Mouse (Mus musculus): ENCODE results near the gene Rrh. TPM values are rescaled to one million over a fixed set of nuclear protein-coding genes. Genes with fewer than 3 reads are reported as not detected.

Gene Rrh
- under 1 TPM; 0.40 to 0.77 TPM for total RNA-seq (2021)
- long read RNA-seq, experiment 1, result 0 reads
- long read RNA-seq, experiment 2, result 0 reads

- no peak for DNase-seq (ENCODE audit: low spot score in 2 of 2)
These were observed at the start of gene Rrh for GRCm38 (mm10) chr3:129822206-129822775. Rrh (minus strand) TSS chr3:129822587.

DNA sequence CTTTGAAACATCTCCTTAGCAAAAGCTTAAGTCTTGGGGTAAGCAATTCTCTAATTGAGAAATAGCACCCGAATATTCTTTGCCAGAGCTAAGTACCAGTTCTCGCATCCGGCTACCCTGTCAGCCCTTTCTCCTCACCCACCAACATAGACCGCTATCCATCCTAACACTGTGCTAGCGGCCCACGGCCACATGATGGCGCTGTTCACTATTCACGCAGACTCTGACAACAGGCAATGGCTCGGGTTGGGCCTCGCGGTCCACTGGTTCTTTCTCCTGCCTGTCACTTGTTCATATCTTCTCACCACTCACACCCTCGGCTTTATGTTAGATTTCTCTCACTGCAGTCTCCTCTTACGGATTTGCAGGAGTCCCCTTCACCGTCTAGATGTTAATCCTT is 41.3 kb upstream of the Rrh start:
- DNase-seq (ENCODE audit: low spot score in 2 of 2), result peak; percentile 17 to 39

DNA sequence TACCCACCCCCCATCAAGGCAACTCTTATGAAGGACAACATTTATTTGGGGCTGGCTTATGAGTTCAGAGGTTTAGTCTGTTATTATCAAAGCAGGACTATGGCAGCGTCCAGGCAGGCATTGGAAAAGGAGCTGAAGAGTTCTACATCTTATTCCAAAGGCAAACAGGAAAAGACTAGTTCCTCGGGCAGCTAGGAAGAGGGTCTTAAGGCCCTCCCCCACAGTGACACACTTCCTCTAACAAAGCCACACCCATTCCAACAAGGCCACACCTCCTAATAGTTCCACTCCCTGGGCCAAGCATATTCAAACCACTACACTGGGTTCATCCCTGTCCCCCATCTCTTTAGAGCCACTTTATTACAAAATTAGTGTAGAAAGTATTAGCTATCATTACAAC is 40.2 kb upstream of the Rrh start:
- no peak for DNase-seq (ENCODE audit: low spot score in 2 of 2)

DNA sequence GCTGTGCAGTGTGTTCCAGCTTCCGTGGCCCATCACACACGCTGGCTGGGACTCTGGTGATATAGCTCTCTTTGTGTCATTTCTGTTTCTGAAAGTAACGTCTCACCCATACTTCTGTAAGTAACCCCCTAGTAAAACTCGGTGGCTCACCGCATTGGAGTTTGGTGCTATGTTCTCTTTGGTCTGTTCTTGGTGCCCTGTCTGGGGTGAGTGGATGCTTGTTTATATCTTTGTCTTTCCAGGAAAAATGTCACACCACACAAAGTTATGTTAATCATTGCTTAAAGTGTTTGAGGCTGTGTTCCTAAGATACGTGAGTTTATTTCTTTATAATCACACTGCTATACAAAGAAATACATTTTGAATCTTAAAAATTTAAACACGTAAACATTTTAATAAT is 24.5 kb upstream of the Rrh start:
- no peak for DNase-seq (ENCODE audit: low spot score in 2 of 2)

GRCm38 (mm10) chr3:129845868-129846267 is 23.5 kb upstream of the Rrh start:
- DNase-seq (ENCODE audit: low spot score in 2 of 2), result no peak

- DNase-seq (ENCODE audit: low spot score in 2 of 2), result no peak
These were observed 15.6 kb upstream of the Rrh start for GRCm38 (mm10) chr3:129838017-129838416.

- no peak for DNase-seq (ENCODE audit: low spot score in 2 of 2)
These were observed 14.6 kb upstream of the Rrh start for GRCm38 (mm10) chr3:129836965-129837364.

DNA sequence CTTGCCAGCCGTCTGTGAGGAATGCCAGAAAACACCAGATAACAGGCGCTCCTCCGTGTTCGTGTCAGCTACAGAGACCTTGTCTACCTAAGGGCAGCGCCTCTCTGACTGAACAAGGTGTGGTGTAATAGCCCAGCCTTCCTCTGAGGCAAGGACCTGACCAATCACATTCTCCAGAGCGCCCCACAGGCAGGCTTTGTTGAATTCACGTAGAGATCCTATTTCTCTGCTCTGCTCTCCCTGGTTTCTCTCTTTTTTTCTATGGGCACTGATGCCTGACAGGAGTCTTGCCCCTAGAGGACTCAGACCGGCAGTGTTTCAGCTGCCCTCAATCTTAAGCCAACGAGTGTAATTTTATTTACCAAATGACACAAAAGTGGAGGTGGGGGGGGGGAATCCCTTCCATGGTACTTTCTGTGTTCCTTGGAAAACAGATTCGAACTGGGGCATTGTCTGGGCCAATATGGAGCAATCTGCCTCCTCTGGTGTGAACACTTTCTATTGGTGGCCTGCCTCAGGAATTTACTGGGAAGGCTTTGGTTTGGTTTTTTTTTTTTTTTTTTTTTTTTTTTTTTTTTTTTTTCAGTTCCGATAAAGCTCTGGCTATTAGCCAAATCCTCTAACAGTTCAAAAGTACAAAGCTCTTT is 13.8 kb upstream of the Rrh start:
- DNase-seq (ENCODE audit: low spot score in 2 of 2), result no peak

DNA sequence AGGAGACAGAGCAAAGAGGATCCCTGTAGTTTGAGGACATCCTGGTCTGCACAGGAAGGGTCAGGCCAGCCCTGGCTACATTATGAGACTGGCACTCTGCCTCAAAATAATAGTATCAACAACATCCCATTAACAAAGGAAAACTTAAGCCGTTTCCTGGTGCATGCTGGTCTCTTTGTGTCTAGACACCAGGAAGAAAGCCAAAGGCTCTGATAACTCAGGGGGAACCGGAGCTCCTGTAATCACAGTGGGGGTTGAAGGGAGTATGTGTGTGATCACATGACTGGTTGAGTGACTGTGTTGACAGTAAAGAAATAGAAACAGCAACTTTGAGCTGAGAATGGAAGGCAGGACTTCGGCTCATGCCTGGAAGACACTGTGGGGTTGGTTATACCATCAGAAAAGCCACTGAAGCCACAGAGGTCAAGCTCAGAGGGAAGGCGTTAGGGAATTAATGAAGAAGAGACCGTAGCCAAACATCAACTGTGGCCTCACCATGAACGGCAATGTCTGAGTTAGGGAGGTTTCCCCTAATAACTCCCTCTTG is 13.1 kb upstream of the Rrh start, which contains the start of gene Cfi:
TSS of gene Cfi (plus strand) at position 497 of the 547 bp plus-strand sequence.
- no peak for DNase-seq (ENCODE audit: low spot score in 2 of 2)

GRCm38 (mm10) chr3:129831035-129831568 is 8.7 kb upstream of the Rrh start, which contains the start of gene Gar1:
Gar1 (minus strand) TSS chr3:129831396.
- peak; percentile 95 to 96 for DNase-seq (ENCODE audit: low spot score in 2 of 2)

- DNase-seq (ENCODE audit: low spot score in 2 of 2), result peak in 1 of 2 experiments; percentile 18
These were observed 8.2 kb upstream of the Rrh start for GRCm38 (mm10) chr3:129830626-129831025.

DNA sequence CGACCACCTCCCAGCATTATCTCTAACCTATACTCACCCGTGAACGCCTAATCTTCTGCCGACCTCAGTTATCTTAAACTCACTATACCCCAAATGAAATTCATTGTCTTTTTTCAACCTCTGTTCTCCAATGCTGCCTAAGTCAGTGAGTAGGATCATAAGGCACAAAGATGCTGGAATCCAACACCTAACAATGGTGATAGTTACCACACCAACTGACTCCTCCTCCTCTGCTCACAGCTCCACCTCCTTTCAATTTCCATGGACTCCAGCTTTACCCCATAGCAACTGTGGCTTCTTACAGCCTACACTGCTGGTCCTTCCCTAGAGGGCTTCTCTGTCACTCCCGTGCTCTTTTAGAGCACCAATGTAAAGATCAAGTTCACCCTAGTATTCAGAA is 5.3 kb upstream of the Rrh start:
- no peak for DNase-seq (ENCODE audit: low spot score in 2 of 2)

GRCm38 (mm10) chr3:129826691-129827090 is 4.3 kb upstream of the Rrh start:
- no peak for DNase-seq (ENCODE audit: low spot score in 2 of 2)

DNA sequence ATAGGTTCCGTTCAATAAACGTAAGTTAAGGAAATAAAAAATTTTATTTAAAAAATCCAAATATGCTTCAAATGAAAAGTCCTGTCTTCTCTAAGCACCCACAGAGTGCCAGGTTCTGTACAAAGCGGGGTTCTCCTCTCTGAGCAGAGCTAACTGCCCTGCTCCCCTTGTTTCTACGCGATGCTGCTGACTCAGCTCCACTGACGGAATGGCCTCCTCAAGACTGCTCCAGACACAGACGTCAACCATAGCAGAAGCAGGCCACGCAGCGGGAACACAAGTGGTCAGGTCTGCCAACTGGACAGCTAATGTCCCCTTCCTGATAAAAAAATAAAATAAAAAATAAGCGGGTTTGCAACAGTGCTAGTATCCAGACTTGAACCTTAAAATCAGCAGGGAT is 2.5 kb upstream of the Rrh start:
- no peak for DNase-seq (ENCODE audit: low spot score in 2 of 2)

- DNase-seq (ENCODE audit: low spot score in 2 of 2), result no peak
These were observed 1.8 kb upstream of the Rrh start for GRCm38 (mm10) chr3:129824146-129824545.

- no peak for DNase-seq (ENCODE audit: low spot score in 2 of 2)
These were observed 906 bp upstream of the Rrh start for GRCm38 (mm10) chr3:129823293-129823692.

- no peak for DNase-seq (ENCODE audit: low spot score in 2 of 2)
These were observed 651 bp downstream of the Rrh start for GRCm38 (mm10) chr3:129821736-129822135.

- no peak for DNase-seq (ENCODE audit: low spot score in 2 of 2)
These were observed 1.5 kb downstream of the Rrh start for GRCm38 (mm10) chr3:129820847-129821246.

- DNase-seq (ENCODE audit: low spot score in 2 of 2), result no peak
These were observed 18.6 kb downstream of the Rrh start, which contains the start of gene Lrit3 for GRCm38 (mm10) chr3:129803765-129804164. Lrit3 (minus strand) TSS chr3:129804030.

DNA sequence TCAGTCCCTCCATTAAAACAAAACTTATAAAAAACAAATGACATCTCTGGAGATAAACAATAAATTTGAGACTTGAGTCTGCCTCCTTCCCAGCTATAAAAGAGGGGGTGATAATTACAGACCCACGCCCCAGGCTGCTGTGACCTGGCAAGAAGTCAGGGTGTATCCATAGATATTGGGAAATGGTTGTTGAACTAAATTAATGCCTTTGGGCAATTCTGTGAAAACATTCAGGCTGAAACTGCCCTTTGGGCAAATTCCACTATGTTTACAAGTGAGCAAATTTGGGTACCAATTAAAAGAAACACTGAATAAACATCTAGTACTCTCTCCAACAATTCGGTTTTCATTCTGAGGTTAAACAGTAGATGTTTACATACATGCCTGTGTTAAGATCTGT is 23.4 kb downstream of the Rrh start:
- DNase-seq (ENCODE audit: low spot score in 2 of 2), result no peak

- DNase-seq (ENCODE audit: low spot score in 2 of 2), result no peak
These were observed 23.8 kb downstream of the Rrh start for GRCm38 (mm10) chr3:129798551-129798950.

DNA sequence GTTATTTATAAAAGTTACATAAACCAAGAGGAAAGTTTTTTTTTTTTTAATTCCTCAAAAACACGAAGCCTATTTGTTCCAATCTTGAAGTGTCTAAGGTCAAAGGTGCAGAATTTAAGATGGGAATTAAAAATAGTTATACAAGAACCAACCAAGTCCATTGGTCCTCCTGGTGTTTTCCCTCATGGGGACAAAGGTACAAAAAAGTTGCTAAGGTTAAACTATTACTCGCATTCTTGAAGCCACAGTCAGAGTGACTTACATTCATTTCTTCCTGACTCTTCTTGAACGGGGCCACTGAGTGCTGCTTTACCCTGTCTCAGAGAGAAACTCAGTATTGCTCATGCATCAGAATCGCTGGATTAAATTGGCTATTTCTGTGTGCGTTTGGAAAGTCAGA is 25.0 kb downstream of the Rrh start:
- DNase-seq (ENCODE audit: low spot score in 2 of 2), result no peak
